In the genomic region with DNA sequence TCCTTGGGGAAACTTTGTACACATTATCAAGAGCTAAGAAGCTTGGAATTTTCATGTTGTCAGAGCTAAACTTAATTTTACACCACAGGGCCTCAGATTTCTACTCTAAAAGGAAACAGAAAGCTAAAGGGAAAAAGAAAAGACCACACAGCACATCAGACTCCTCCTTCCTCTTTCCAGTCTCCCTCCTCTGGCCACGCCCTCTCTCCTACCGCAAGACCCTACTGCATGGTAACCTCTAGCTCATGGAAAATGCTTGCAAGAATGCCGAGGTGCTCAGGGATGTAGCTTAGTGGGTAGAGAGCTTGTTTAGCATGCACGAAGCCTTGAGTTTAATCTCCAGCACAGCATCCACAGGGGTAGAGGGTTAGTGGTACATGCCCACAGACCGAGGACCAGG, we compare ENCODE assay signal across 12 mouse cellular contexts. TPM values are rescaled to one million over a fixed set of nuclear protein-coding genes. Genes with fewer than 3 reads are reported as not detected.
DNase-seq lines count a peak whose midpoint lies in the region; TF ChIP-seq lines count a peak whose summit lies in the region.
"Had no signal": no experiment of that assay in that cellular context is flagged by ENCODE, and none has a peak within 500 bp of the region (broad histone marks: within the 10 kb centered on the region; RNA-seq: fewer than 3 reads in every experiment).

No protein-coding gene starts in this region.

- peaks cover 22% of the 10 kb centered on the region for H3K4me1 ChIP-seq in brown adipose tissue, adult 24 weeks (ENCODE audit: control insufficient read depth, insufficient read depth, insufficient read length, low read length)
- peaks cover 5% of the 10 kb centered on the region; the same call in 1 of the 2 replicates for H3K4me1 ChIP-seq in small intestine, adult 2 months (ENCODE audit: control insufficient read depth, insufficient read depth, insufficient read length, low read length)
- 0 out of 2 replicates have a peak, but pooled peaks cover 4% of the 10 kb centered on the region for H3K4me1 ChIP-seq in midbrain, embryonic 10.5 days
- H3K4me1 ChIP-seq: lung, embryonic 15.5 days had no signal

- 72% methylated on average over 5 of the region's 5 CpGs for WGBS in small intestine, adult 2 months
- 86% methylated on average over 5 of the region's 5 CpGs for WGBS in midbrain, embryonic 10.5 days

- H3K36me3 ChIP-seq in small intestine, adult 2 months (ENCODE audit: control insufficient read depth, insufficient read depth, low read length): no peaks in the 10 kb centered on the region
- 0 out of 2 replicates have a peak, but pooled peaks cover 6% of the 10 kb centered on the region for H3K36me3 ChIP-seq in midbrain, embryonic 10.5 days
- H3K36me3 ChIP-seq: lung, embryonic 15.5 days had no signal

- TF ChIP-seq CTCF in layer of hippocampus, adult 2 months (conservative IDR thresholded peaks at IDR 0.05): no peak
- TF ChIP-seq CTCF in small intestine, adult 2 months (IDR thresholded peaks at IDR 0.05; ENCODE audit: extremely low read depth, insufficient read length, insufficient replicate concordance, low read depth, low read length): no peak

- DNase-seq in layer of hippocampus, adult 2 months (ENCODE audit: low spot score in 2 of 2): no peak
- DNase-seq in layer of hippocampus, postnatal 25 days (ENCODE audit: extremely low spot score in 1 of 2, low spot score in 1 of 2): no peak
- DNase-seq in CD4-positive, CD25-positive, alpha-beta regulatory T cell, adult 2 months (ENCODE audit: low read depth, low spot score): peak; percentile 69
- DNase-seq in midbrain, embryonic 10.5 days (ENCODE audit: low spot score): no peak
- no peak for DNase-seq in kidney, postnatal 25 days
- no peak for DNase-seq in ovary, postnatal 36 days (ENCODE audit: low spot score)
- DNase-seq: heart, postnatal 10 days had no signal

- H3K4me3 ChIP-seq in layer of hippocampus, adult 2 months: no peak overlapping the region
- H3K4me3 ChIP-seq in brown adipose tissue, adult 24 weeks (ENCODE audit: insufficient read depth, low read depth, low read length): peak overlapping the region; percentile 8; the same call in 1 of the 2 replicates
- H3K4me3 ChIP-seq in small intestine, adult 2 months (ENCODE audit: low read depth, low read length): no peak overlapping the region
- H3K4me3 ChIP-seq in midbrain, embryonic 10.5 days: no peak overlapping the region
- H3K4me3 ChIP-seq: left cerebral cortex, adult 2 months; lung, embryonic 15.5 days had no signal

- peak overlapping the region; percentile 28; the same call in 1 of the 2 replicates for H3K27ac ChIP-seq in layer of hippocampus, adult 2 months
- H3K27ac ChIP-seq in brown adipose tissue, adult 24 weeks (replicated peaks; ENCODE audit: low read depth, low read length): peak overlapping the region; percentile 55; the same call in 1 of the 2 replicates
- peak overlapping the region; percentile 38 for H3K27ac ChIP-seq in small intestine, adult 2 months (ENCODE audit: insufficient read depth, low read depth, low read length)
- no peak overlapping the region for H3K27ac ChIP-seq in midbrain, embryonic 10.5 days (replicated peaks)
- H3K27ac ChIP-seq: lung, embryonic 15.5 days had no signal

- H3K27me3 ChIP-seq in small intestine, adult 2 months (ENCODE audit: control insufficient read depth, insufficient read depth, low read length): no peaks in the 10 kb centered on the region
- H3K27me3 ChIP-seq in midbrain, embryonic 10.5 days (ENCODE audit: low read depth, poor library complexity, severe bottlenecking): no peaks in the 10 kb centered on the region
- H3K27me3 ChIP-seq: lung, embryonic 15.5 days had no signal

- no peak for TF ChIP-seq POLR2A in small intestine, adult 2 months (IDR thresholded peaks at IDR 0.05; ENCODE audit: low read depth, low read length)

- H3K9me3 ChIP-seq in midbrain, embryonic 10.5 days (replicated peaks): peaks cover 8% of the 10 kb centered on the region; the same call in 1 of the 2 replicates
- H3K9me3 ChIP-seq: G1E; lung, embryonic 15.5 days had no signal

RNA-seq across cellular contexts. Expression of a gene that starts 24.0 kb away (rescaled TPM):
- 100 to 1,000 TPM; 106 to 111 TPM for total RNA-seq in layer of hippocampus, adult 2 months (2021)
- total RNA-seq in layer of hippocampus, postnatal 25 days (2021): 10 to 100 TPM; 80.3 to 98.6 TPM
- polyA plus RNA-seq in brown adipose tissue, adult 24 weeks (2012; ENCODE audit: insufficient read depth, insufficient read length, missing spikeins): 8.4 and 12.7 TPM in 2 replicates
- 8.6 and 22.7 TPM in 2 replicates for polyA plus RNA-seq in small intestine, adult 2 months (2012; rRNA removed)
- polyA plus RNA-seq in midbrain, embryonic 10.5 days (2016; fragmentation: Nextera tagmentation; extraction: Ambion mirVana): 27.1 and 28.4 TPM in 2 replicates

RNA-seq across cellular contexts. Expression of a gene that starts 24.9 kb away (rescaled TPM):
- total RNA-seq in layer of hippocampus, adult 2 months (2021): 10 to 100 TPM; 18.3 to 21.9 TPM
- 10 to 100 TPM; 22.8 to 24.2 TPM for total RNA-seq in layer of hippocampus, postnatal 25 days (2021)
- polyA plus RNA-seq in brown adipose tissue, adult 24 weeks (2012; ENCODE audit: insufficient read depth, insufficient read length, missing spikeins): 32.0 and 42.6 TPM in 2 replicates
- polyA plus RNA-seq in small intestine, adult 2 months (2012; rRNA removed): 7.8 and 16.4 TPM in 2 replicates
- 31.7 and 36.7 TPM in 2 replicates for polyA plus RNA-seq in midbrain, embryonic 10.5 days (2016; fragmentation: Nextera tagmentation; extraction: Ambion mirVana)
